ENCODE assay signal across 17 mouse cellular contexts in genomic region chr5:123079568-123079967, GRCm38 (mm10). TPM values are rescaled to one million over a fixed set of nuclear protein-coding genes. Genes with fewer than 3 reads are reported as not detected.
A peak's percentile ranks its signal among the peaks of the same experiment; 100 is the strongest.
DNase-seq lines count a peak whose midpoint lies in the region; ATAC-seq and TF ChIP-seq lines count a peak whose summit lies in the region.
"Had no signal": no experiment of that assay in that cellular context is flagged by ENCODE, and none has a peak within 500 bp of the region (broad histone marks: within the 10 kb centered on the region; RNA-seq: fewer than 3 reads in every experiment).

No protein-coding gene starts in this region.

- no peak for TF ChIP-seq POLR2A in MEL (IDR thresholded peaks at IDR 0.05; ENCODE audit: control insufficient read depth in 1 of 2, insufficient read depth in 1 of 2, low read depth in 1 of 2, low read length in 2 of 2, poor library complexity in 1 of 2)

- ATAC-seq in kidney, embryonic 14.5 days (ENCODE audit: low FRiP score, low TSS enrichment) = no peak
- ATAC-seq in limb, embryonic 15.5 days (ENCODE audit: insufficient number of reproducible peaks, low FRiP score, low TSS enrichment, low read depth) = no peak
- ATAC-seq: forebrain, postnatal 0 days; midbrain, embryonic 16.5 days had no signal

- H3K9ac ChIP-seq in kidney, embryonic 14.5 days (ENCODE audit: low read depth, low read length) = no peak overlapping the region
- no peak overlapping the region for H3K9ac ChIP-seq in MEL (ENCODE audit: control insufficient read depth, low read depth, low read length, poor library complexity, severe bottlenecking)
- H3K9ac ChIP-seq in limb, embryonic 15.5 days = no peak overlapping the region
- H3K9ac ChIP-seq: forebrain, postnatal 0 days had no signal

- H3K4me3 ChIP-seq in gastrocnemius, adult 2 months = no peak overlapping the region
- H3K4me3 ChIP-seq in kidney, embryonic 14.5 days (ENCODE audit: low read length) = no peak overlapping the region
- H3K4me3 ChIP-seq in MEL (ENCODE audit: control insufficient read depth in 1 of 2, insufficient read depth in 1 of 2, low read depth in 2 of 2, low read length in 2 of 2) = no peak overlapping the region
- H3K4me3 ChIP-seq in limb, embryonic 15.5 days = no peak overlapping the region

- no peak for DNase-seq in gastrocnemius, adult 2 months
- no peak for DNase-seq in gastrocnemius, adult 8-10 months (ENCODE audit: low spot score in 2 of 2)
- no peak for DNase-seq in kidney, adult 11 months
- no peak for DNase-seq in MEL (ENCODE audit: low read depth, low spot score)
- DNase-seq in left cerebral cortex, postnatal 36 days (ENCODE audit: low spot score in 2 of 2) = no peak
- DNase-seq in retina, embryonic 14.5 days (ENCODE audit: low spot score) = no peak
- DNase-seq: cerebellum, postnatal 10 days; forebrain, postnatal 0 days; layer of hippocampus, postnatal 36 days; lung, postnatal 14 days; right cerebral cortex, postnatal 14 days; thymus, postnatal 4 days had no signal

- H3K4me1 ChIP-seq in kidney, embryonic 14.5 days (ENCODE audit: control insufficient read depth, insufficient read depth, low read length) = peaks cover 20% of the 10 kb centered on the region
- H3K4me1 ChIP-seq in MEL (ENCODE audit: control insufficient read depth in 1 of 2, insufficient read depth in 2 of 2, low read length in 2 of 2) = peaks cover 8 to 21% of the 10 kb centered on the region in 2 experiments; a peak in 3 of 4 replicates
- peaks cover 17% of the 10 kb centered on the region for H3K4me1 ChIP-seq in limb, embryonic 15.5 days

- TF ChIP-seq EP300 in MEL (IDR thresholded peaks at IDR 0.05; ENCODE audit: low read depth in 1 of 2, low read length in 2 of 2) = no peak

- TF ChIP-seq RAD21 in MEL (IDR thresholded peaks at IDR 0.05; ENCODE audit: low read depth, low read length) = no peak

- no peaks in the 10 kb centered on the region; the same call in 1 of the 2 replicates for H3K79me2 ChIP-seq in MEL (ENCODE audit: control insufficient read depth, insufficient read depth, low read length, poor library complexity)

- H3K27ac ChIP-seq in gastrocnemius, adult 2 months = peak overlapping the region; percentile 28
- peak overlapping the region; percentile 44; the same call in 1 of the 2 replicates for H3K27ac ChIP-seq in kidney, embryonic 14.5 days (ENCODE audit: low read depth, low read length)
- no peak overlapping the region for H3K27ac ChIP-seq in MEL (ENCODE audit: control insufficient read depth, low read depth, low read length)
- H3K27ac ChIP-seq in limb, embryonic 15.5 days = peak overlapping the region; percentile 59

- intact Hi-C loops in gastrocnemius, adult 2 months (cut with DNase I) = no loop called here
- intact Hi-C loops in left cerebral cortex, postnatal 36 days (cut with DNase I) = no loop called here

- H3K4me2 ChIP-seq in kidney, embryonic 14.5 days (replicated peaks; ENCODE audit: low read depth, low read length) = no peak overlapping the region
- H3K4me2 ChIP-seq in limb, embryonic 15.5 days = peak overlapping the region; percentile 12; the same call in 1 of the 2 replicates

- WGBS in kidney, embryonic 14.5 days = 50% methylated on average over 1 of the region's 1 CpGs
- WGBS in limb, embryonic 15.5 days = 71% methylated on average over 1 of the region's 1 CpGs

- H3K27me3 ChIP-seq in kidney, embryonic 14.5 days (ENCODE audit: control insufficient read depth, insufficient read depth, low read length) = no peaks in the 10 kb centered on the region
- no peaks in the 10 kb centered on the region for H3K27me3 ChIP-seq in MEL (ENCODE audit: control insufficient read depth in 1 of 2, insufficient read depth in 2 of 2, low read length in 2 of 2)
- no peaks in the 10 kb centered on the region for H3K27me3 ChIP-seq in limb, embryonic 15.5 days

- H3K36me3 ChIP-seq in kidney, embryonic 14.5 days (ENCODE audit: control insufficient read depth, insufficient read depth, low read length) = no peaks in the 10 kb centered on the region
- peaks cover 0 to 7% of the 10 kb centered on the region in 2 experiments; a peak in 1 of 4 replicates for H3K36me3 ChIP-seq in MEL (ENCODE audit: control insufficient read depth in 1 of 2, insufficient read depth in 2 of 2, low read length in 2 of 2)
- no peaks in the 10 kb centered on the region for H3K36me3 ChIP-seq in limb, embryonic 15.5 days
- H3K36me3 ChIP-seq: G1E had no signal

- H3K9me3 ChIP-seq in kidney, embryonic 14.5 days (ENCODE audit: control insufficient read depth, low read length) = peaks cover 3% of the 10 kb centered on the region; the same call in 1 of the 2 replicates
- H3K9me3 ChIP-seq in MEL (replicated peaks; ENCODE audit: insufficient read depth, low read length) = no peaks in the 10 kb centered on the region
- no peaks in the 10 kb centered on the region for H3K9me3 ChIP-seq in limb, embryonic 15.5 days

- no peak for TF ChIP-seq CTCF in gastrocnemius, adult 2 months (IDR thresholded peaks at IDR 0.05)
- no peak for TF ChIP-seq CTCF in MEL (IDR thresholded peaks at IDR 0.05 in 2 of 3, conservative IDR thresholded peaks at IDR 0.05 in 1 of 3; ENCODE audit: control insufficient read depth in 1 of 3, insufficient read depth in 1 of 3, low read depth in 2 of 3, low read length in 3 of 3, poor library complexity in 1 of 3, severe bottlenecking in 1 of 3)

TF ChIP-seq in MEL, 35 proteins besides CTCF, POLR2A, EP300 and RAD21:
- TF ChIP-seq NELFE (IDR thresholded peaks at IDR 0.05; ENCODE audit: low read depth, low read length) (no peak), ZNF384 (IDR thresholded peaks at IDR 0.05; ENCODE audit: low read depth, low read length) (peak; percentile 83)
TF ChIP-seq in MEL: peak in this region for 1.

RNA-seq across cellular contexts. Expression of gene Tmem120b, which starts 11.4 kb away (rescaled TPM):
- 10 to 100 TPM; 19.2 to 23.2 TPM for total RNA-seq in gastrocnemius, adult 2 months (2021)
- 10 to 100 TPM; 15.7 to 18.3 (median 17.0) TPM for total RNA-seq in gastrocnemius, adult 8-10 months (2022)
- 12.0 and 13.1 TPM in 2 replicates for polyA plus RNA-seq in kidney, embryonic 14.5 days (2014; fragmentation: Nextera tagmentation; extraction: Ambion mirVana)
- 4.3 and 6.8 TPM in 2 replicates for total RNA-seq in MEL (2012; rRNA removed)
- polyA plus RNA-seq in MEL (2012; ENCODE audit: insufficient read depth in 1 of 2, insufficient read length in 2 of 2, low read depth in 1 of 2, low replicate concordance in 2 of 2, missing spikeins in 1 of 2) = 1 to 10 TPM in 1 of 2 experiments, not detected in 1; 5.6 TPM
- 18.8 and 23.1 TPM in 2 replicates for polyA plus RNA-seq in limb, embryonic 15.5 days (2015; fragmentation: Nextera tagmentation; extraction: Ambion mirVana)
- 10 to 100 TPM; 13.2 to 17.7 TPM for total RNA-seq in left cerebral cortex, postnatal 36 days (2021)

RNA-seq across cellular contexts. Expression of gene Morn3, which starts 32.8 kb away (rescaled TPM):
- not detected for total RNA-seq in gastrocnemius, adult 2 months (2021)
- total RNA-seq in gastrocnemius, adult 8-10 months (2022) = not detected
- polyA plus RNA-seq in kidney, embryonic 14.5 days (2014; fragmentation: Nextera tagmentation; extraction: Ambion mirVana) = 1.3 and 1.7 TPM in 2 replicates
- total RNA-seq in MEL (2012; rRNA removed) = not detected in 2 replicates
- not detected for polyA plus RNA-seq in MEL (2012; ENCODE audit: insufficient read depth in 1 of 2, insufficient read length in 2 of 2, low read depth in 1 of 2, low replicate concordance in 2 of 2, missing spikeins in 1 of 2)
- 1.0 TPM in 1 of 2 replicates, not detected in the other for polyA plus RNA-seq in limb, embryonic 15.5 days (2015; fragmentation: Nextera tagmentation; extraction: Ambion mirVana)
- not detected for total RNA-seq in left cerebral cortex, postnatal 36 days (2021)
- total RNA-seq: forebrain, postnatal 0 days; G1E; layer of hippocampus, postnatal 36 days; neutrophil, adult 5-6 weeks had no signal
- polyA plus RNA-seq: G1E had no signal

RNA-seq across cellular contexts. Expression of gene Rhof, which starts 52.9 kb away (rescaled TPM):
- under 1 TPM; 0.28 to 0.36 TPM for total RNA-seq in gastrocnemius, adult 2 months (2021)
- total RNA-seq in gastrocnemius, adult 8-10 months (2022) = under 1 TPM in 3 of 4 experiments, not detected in 1; 0.24 to 0.36 (median 0.36) TPM
- polyA plus RNA-seq in kidney, embryonic 14.5 days (2014; fragmentation: Nextera tagmentation; extraction: Ambion mirVana) = 2.0 and 3.2 TPM in 2 replicates
- 2.5 and 4.1 TPM in 2 replicates for total RNA-seq in MEL (2012; rRNA removed)
- polyA plus RNA-seq in MEL (2012; ENCODE audit: insufficient read depth in 1 of 2, insufficient read length in 2 of 2, low read depth in 1 of 2, low replicate concordance in 2 of 2, missing spikeins in 1 of 2) = 10 to 100 TPM in 1 of 2 experiments, not detected in 1; 10.4 TPM
- polyA plus RNA-seq in limb, embryonic 15.5 days (2015; fragmentation: Nextera tagmentation; extraction: Ambion mirVana) = 4.9 and 5.7 TPM in 2 replicates
- total RNA-seq in left cerebral cortex, postnatal 36 days (2021) = 10 to 100 TPM; 51.3 to 53.0 TPM

Comparison
In these comparisons a context has a peak if more than half of its experiments do, and no peak if none do; other contexts are left out.
1. RNA of gene Rhof, which starts 52.9 kb away (total RNA-seq): 51.3 to 53.0 TPM in left cerebral cortex, postnatal 36 days; 2.5 to 4.1 TPM in MEL, 0.28 to 0.36 TPM in gastrocnemius, adult 2 months and 0.24 to 0.36 TPM in gastrocnemius, adult 8-10 months; every median in the first group is over 10 times any median in the second.